Mouse (Mus musculus) granulocyte monocyte progenitor cell, adult 5-6 weeks (primary cell): ENCODE results near the gene Ryr2. TPM values are rescaled to one million over a fixed set of nuclear protein-coding genes. Genes with fewer than 3 reads are reported as not detected.
"Not testable (repeated sequence)": the region's sequence is repeated elsewhere in the genome, so short reads cannot be mapped to it uniquely, and the experiment has no call there.

Experiments
- ATAC-seq: replicated peaks from 2 replicates; pipeline ENCODE4 v1.8.0; 2016; ENCODE audit warnings: mild to moderate bottlenecking, moderate TSS enrichment, inconsistent platforms; ENCODE audit not compliant: poor library complexity, severe bottlenecking
- total RNA-seq, 2 experiments: library from RNA; stranded (forward) in 1 of 2; stranded (reverse) in 1 of 2; fragments of 200-712, 200-1000 nt in 1 of 2; fragments of >200 nt in 1 of 2; fragmentation: Nextera tagmentation in 1 of 2; gene quantifications; 2 replicates each; pipeline ENCODE4 v1.2.3; 2014 to 2017

Ryr2 gene
- total RNA-seq (2014; fragmentation: Nextera tagmentation) = not detected in 2 replicates
- total RNA-seq (2017) = not detected in 2 replicates

DNA sequence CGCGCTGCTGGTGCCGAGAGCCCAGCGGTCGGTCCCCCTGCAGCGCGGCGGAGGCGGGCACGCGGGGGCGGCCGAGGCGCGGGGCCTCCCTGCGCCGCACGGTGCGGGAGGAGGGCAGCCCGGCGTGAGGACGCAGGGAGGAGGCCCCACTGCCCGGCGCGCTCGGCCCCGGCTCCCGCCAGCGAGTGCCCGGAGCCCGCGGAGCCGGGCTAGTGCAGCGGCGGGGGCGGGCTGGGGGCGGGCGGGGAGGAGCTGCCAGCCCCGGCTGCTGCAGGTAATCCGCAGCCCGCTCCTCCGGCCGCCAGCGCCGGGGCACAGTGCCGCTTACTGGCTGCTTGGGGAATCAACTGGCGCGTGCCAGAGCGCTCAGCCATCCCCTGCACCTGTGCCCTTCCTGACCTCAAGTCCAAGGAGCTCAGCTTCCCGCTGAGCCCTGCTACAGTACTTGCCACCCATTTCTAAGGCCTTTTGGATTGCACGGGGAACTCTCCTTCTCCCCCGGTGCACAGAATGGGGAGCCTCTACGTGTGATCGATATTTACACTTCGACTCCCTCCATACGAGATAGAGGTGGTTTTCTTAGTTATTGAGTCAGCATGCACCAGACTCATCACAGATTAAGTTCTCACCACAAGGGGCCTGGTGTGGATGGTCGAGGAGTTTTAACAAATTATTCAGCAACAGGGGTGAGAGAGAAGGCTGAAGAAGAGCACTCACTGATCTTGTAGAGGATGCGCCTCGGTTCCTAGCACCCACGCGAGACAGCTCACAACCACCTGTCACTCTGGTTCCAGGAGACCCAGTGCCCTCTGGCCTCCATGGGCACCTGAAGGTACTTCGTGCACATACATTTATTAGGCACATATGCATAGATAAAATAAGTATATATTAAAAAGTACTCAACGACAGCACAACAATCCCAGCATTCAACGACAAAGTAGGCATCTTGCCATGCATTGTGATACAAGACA is at the start of gene Ryr2:
TSS of gene Ryr2 (minus strand) at position 284 of the 971 bp plus-strand sequence.
- peak; percentile 59 for ATAC-seq

GRCm38 (mm10) chr13:12153922-12154321 is 47.2 kb upstream of the Ryr2 start:
- no peak for ATAC-seq

GRCm38 (mm10) chr13:12146918-12147507 is 40.3 kb upstream of the Ryr2 start:
- no peak for ATAC-seq

DNA sequence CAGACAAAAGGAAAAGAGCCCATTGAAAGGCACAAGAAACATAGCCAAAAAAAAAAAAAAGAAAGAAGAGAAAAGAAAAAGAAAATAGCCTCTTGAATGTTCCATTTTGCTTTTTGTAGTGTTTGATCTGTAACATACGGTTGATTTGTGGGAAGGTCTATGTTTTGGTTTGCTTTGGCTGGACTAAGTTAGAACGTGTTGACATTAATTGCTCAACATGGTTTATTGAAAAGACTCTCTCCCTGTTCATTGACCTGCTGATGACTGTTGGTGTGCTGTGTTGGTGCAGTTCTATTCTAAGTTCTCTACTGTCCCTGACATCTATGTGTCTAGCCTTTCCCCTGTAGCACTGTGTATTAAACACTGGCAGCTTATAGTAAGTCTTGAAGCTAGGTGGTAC is 39.7 kb upstream of the Ryr2 start:
- ATAC-seq = no peak

- no peak for ATAC-seq
Observed at GRCm38 (mm10) chr13:12143347-12143746, 36.6 kb upstream of the Ryr2 start.

DNA sequence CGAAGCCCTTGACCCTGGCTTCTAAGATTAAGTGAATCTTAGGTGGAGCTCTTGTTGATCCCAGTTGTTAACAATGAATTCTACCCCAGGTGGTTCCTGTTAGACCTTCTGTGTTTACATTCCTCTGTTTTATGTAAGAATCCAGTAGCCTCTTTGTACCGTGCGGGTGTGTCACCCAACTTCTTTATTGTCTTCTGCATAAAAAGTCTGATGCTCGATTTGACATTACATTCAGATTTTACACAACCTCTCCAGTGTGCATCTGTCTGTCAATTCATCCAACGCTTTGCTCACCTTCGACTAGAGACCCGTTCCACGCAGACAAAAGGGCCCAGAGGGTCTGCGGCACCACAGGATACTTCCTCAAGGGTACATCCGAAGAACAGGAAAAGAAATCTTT is 29.7 kb upstream of the Ryr2 start:
- not testable (repeated sequence) for ATAC-seq

GRCm38 (mm10) chr13:12133549-12133948 is 26.8 kb upstream of the Ryr2 start:
- ATAC-seq = no peak

- ATAC-seq = no peak
Observed at GRCm38 (mm10) chr13:12132160-12132710, 25.5 kb upstream of the Ryr2 start.

- no peak for ATAC-seq
Observed at GRCm38 (mm10) chr13:12129121-12129520, 22.4 kb upstream of the Ryr2 start.

DNA sequence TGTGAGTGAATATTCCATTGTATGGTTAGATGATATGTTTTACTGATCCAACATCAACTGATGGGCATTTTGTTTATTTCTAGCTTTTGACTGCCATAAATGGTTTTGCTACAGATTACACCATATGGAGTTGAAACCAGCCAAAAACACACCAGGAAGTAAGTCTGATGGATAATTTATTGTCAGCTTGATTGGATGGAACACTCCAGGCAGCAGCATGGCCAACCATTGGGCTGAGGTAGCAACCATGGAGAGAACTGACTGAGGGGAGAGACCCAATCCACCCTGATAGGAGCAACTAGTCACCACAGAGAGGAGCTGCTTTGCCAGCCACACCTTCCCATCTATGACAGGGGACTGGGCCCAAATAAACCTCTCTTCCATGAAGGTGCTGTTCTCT is 19.4 kb upstream of the Ryr2 start:
- no peak for ATAC-seq

DNA sequence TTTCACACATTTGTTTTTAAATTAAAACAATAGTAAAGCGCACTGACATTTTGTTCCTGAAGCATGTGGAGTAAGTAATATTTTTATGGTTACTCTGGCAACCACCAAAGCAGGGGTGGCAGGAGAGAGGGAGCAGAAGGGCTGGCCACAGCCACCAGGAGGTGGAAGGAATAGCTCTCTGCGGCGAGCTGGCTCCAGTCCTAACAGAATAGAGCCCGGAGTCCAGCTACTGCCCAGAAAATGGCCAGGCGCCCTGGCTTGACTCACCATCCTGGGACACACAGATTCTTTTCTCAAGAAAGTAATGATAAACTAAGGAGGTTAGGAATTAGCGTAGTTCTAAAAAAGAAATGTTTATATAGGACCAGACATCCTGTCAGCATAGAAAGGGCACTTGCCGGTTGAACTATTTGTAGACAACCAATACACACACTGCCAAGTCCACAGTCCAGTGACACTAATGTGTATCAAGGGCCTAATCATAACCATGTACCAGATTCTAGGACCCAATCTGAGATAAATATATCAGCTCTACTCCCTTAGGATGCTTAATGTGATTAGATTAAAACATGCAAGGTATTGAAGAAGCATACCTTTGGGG is 18.3 kb upstream of the Ryr2 start:
- ATAC-seq = no peak

- no peak for ATAC-seq
Observed at GRCm38 (mm10) chr13:12115551-12115950, 8.8 kb upstream of the Ryr2 start.

- ATAC-seq = no peak
Observed at GRCm38 (mm10) chr13:12114816-12115215, 8.1 kb upstream of the Ryr2 start.

DNA sequence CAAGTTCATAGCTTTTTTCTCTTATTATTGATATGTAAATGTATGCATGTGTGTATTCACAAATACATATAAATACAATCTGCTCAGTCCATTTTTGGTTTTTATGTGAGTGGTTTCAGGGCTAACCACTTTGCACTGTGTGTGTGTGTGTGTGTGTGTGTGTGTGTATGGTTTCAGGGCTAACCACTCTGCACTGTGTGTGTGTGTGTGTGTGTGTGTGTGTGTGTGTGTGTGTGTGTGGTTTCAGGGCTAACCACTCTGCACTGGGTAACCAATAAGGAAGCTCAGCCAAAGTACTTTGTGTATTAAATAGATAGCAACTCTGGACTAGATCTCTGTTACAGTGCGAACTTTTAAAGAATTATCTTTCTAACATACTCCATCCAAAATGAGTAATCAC is 2.2 kb upstream of the Ryr2 start:
- ATAC-seq = no peak

DNA sequence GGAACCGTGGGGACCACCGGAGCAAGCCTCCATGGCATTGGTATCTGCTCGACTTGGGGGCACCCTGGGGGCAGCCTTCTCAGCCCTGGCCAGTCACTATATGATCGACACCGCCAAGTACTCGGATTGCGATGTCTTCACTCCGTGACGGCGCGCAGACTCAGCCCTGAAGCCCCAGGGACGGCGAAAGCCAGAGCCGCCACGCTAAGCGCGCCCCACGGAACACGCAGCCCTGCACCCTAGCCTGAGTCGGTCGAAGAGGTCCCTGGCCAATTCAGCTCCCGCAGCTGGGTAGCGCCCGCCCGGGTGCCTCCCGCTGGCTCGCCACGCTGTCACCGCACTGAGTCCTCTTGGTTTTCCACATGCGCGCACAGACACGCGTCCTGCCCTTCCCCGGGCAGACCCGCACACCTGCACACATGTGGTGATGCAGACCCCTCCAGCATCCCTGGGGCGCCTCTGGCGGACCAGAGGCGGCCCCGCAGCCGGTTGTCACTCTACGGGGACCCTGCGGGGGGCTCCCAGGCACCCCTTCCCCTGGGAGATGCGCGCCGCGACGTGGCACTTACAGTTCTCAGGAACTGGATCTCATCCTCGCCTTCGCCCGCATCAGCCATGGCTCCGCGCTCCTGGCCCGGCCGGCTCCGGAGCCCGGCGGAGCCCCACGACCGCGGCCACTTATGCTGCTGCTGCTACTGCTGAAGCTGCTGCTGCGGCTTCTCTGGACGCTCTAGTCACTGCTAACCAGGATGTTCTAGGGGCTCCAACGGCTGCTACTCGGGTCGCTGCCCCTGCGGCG is 716 bp downstream of the Ryr2 start:
- ATAC-seq = peak; percentile 30; the same call in 1 of the 2 replicates

DNA sequence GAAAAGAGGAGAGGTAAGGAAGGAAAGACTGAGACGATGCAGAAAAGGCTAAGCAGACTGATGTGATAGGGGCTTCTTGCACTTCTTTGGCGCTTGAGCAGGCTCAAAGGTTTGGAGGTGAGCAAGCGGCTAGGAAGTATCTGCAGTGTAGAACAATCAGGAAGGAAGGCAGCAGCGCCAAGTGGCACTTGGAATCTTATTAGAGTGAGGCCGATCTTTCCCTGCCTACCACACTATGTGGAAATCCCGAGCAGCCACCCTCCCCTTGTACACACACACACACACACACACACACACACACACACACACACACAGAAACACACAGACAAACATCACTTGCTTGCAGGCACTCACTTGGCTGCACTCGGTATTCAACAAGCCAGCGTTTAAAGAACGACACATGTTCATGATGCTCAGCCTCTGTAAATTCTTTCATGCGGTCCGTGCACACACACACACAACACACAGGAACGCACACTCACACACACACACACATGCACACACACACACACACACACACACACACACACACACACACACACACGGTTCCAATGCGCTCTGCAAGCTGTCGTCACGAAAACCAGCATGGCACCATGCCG is 1.4 kb downstream of the Ryr2 start:
- ATAC-seq = no peak

- ATAC-seq = no peak
Observed at GRCm38 (mm10) chr13:12104318-12104717, 2.4 kb downstream of the Ryr2 start.

- ATAC-seq = no peak
Observed at GRCm38 (mm10) chr13:12103017-12103416, 3.7 kb downstream of the Ryr2 start.

DNA sequence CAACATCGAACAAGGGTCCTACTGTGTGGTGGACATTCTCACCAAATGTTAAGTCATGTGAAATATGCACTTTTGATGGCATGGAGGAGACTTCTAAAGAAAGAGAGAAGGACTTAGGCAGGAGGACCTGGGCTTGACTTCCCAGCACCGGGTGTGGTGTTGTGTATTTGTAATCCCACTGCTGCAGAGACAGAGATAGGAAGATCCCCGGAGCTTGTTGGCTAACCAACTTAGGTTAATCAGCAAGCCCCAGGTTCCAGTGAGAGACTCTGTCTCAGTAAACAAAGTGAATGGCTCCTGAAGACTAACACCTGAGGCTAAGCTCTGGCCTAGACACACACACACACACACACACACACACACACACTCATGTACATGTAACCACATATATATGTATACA is 7.3 kb downstream of the Ryr2 start:
- no peak for ATAC-seq

- no peak for ATAC-seq
Observed at GRCm38 (mm10) chr13:12098981-12099380, 7.8 kb downstream of the Ryr2 start.
